Mouse (Mus musculus) midbrain, embryonic 16.5 days (tissue): ENCODE measurements at regions not wholly inside any gene's neighbourhood (a gene's known extent, or its start where the extent isn't known, plus 50 kb on each side); places are given as distances from the start of the nearest gene placed in this dataset.

Source experiments
- ATAC-seq: fragments of 200-750 bp; cut with Nextera tagmentation; 2 replicates; pipeline ENCODE4 v1.8.0; 2017; ENCODE audit warnings: moderate TSS enrichment
- H3K27ac ChIP-seq: fragments of 300-500 bp; sonication (generic); 2 replicates; pipeline ENCODE4 v1.5.1; 2014; ENCODE audit warnings: mild to moderate bottlenecking, low read length, mixed read lengths
- H3K27me3 ChIP-seq: fragments of 300-500 bp; sonication (generic); 2 replicates; pipeline ENCODE4 v1.6.1; 2014; ENCODE audit warnings: low read depth, low read length, mixed read lengths; ENCODE audit not compliant: control insufficient read depth, insufficient read depth
- H3K36me3 ChIP-seq: fragments of 300-500 bp; sonication (generic); 2 replicates; pipeline ENCODE4 v1.6.1; 2014; ENCODE audit warnings: mild to moderate bottlenecking, low read length, moderate library complexity, mixed read lengths; ENCODE audit not compliant: control insufficient read depth, insufficient read depth
- H3K4me1 ChIP-seq: fragments of 300-500 bp; sonication (generic); 2 replicates; pipeline ENCODE4 v1.6.1; 2014; ENCODE audit warnings: mild to moderate bottlenecking, low read length, mixed read lengths; ENCODE audit not compliant: control insufficient read depth, insufficient read depth
- H3K4me2 ChIP-seq: fragments of 300-500 bp; sonication (generic); 2 replicates; pipeline ENCODE4 v1.6.1; 2014; ENCODE audit warnings: mild to moderate bottlenecking, low read length, mixed read lengths
- H3K4me3 ChIP-seq: fragments of 300-500 bp; sonication (generic); 2 replicates; pipeline ENCODE4 v1.5.1; 2014; ENCODE audit warnings: low read depth, mild to moderate bottlenecking, low read length, moderate library complexity, mixed read lengths
- H3K9ac ChIP-seq: fragments of 300-500 bp; sonication (generic); 2 replicates; pipeline ENCODE4 v1.6.1; 2014; ENCODE audit warnings: low read depth, low read length, mixed read lengths
- H3K9me3 ChIP-seq: fragments of 300-500 bp; sonication (generic); replicated peaks from 2 replicates; pipeline ENCODE4 v1.6.1; 2014; ENCODE audit warnings: mild to moderate bottlenecking, low read length, mixed read lengths; ENCODE audit not compliant: control insufficient read depth, poor library complexity, severe bottlenecking
- WGBS: fragments of 180-500 bp; shearing (Covaris S2); extraction: QIAGEN DNeasy Blood & Tissue Kit; methylation state at CpG from one replicate; pipeline ENCODE4 v1.1.7; 2014; 5-methylcytosine and 5-hydroxymethylcytosine counted together

GRCm38 (mm10) chr5:116776450-116776849, 184.8 kb upstream of the Srrm4 start:
- H3K36me3 ChIP-seq, result no peaks in the 10 kb centered on the region
- no peak overlapping the region for H3K27ac ChIP-seq
- H3K4me2 ChIP-seq, result no peak overlapping the region
- no peak overlapping the region for H3K9ac ChIP-seq
- no peak for ATAC-seq
- no peaks in the 10 kb centered on the region for H3K27me3 ChIP-seq
- no peaks in the 10 kb centered on the region for H3K4me1 ChIP-seq
- H3K4me3 ChIP-seq, result no peak overlapping the region
- H3K9me3 ChIP-seq, result no peaks in the 10 kb centered on the region
- 47% methylated on average over 2 of the region's 2 CpGs for WGBS

- Histone ChIP-seq H3K9ac (no peak overlapping the region), H3K9me3 (peaks cover 1% of the 10 kb centered on the region; the same call in 1 of the 2 replicates), H3K4me3 (no peak overlapping the region), H3K27ac (no peak overlapping the region), H3K27me3 (no peaks in the 10 kb centered on the region), H3K36me3 (no peaks in the 10 kb centered on the region), H3K4me1 (no peaks in the 10 kb centered on the region), H3K4me2 (no peak overlapping the region)
- ATAC-seq, result no peak
- 91% methylated on average over 2 of the region's 2 CpGs for WGBS
Measured at GRCm38 (mm10) chr5:116766261-116766660, 174.6 kb upstream of the Srrm4 start.

- H3K27ac ChIP-seq, result no peak overlapping the region
- H3K27me3 ChIP-seq, result no peaks in the 10 kb centered on the region
- 89% methylated on average over 6 of the region's 6 CpGs for WGBS
- no peaks in the 10 kb centered on the region for H3K36me3 ChIP-seq
- H3K4me1 ChIP-seq, result no peaks in the 10 kb centered on the region
- ATAC-seq, result no peak
- H3K4me3 ChIP-seq, result no peak overlapping the region
- no peak overlapping the region for H3K9ac ChIP-seq
- peaks cover 3% of the 10 kb centered on the region; the same call in 1 of the 2 replicates for H3K9me3 ChIP-seq
- no peak overlapping the region for H3K4me2 ChIP-seq
Measured at GRCm38 (mm10) chr5:116761323-116761722, 169.7 kb upstream of the Srrm4 start.

- no peak overlapping the region; the same call in 1 of the 2 replicates for H3K9ac ChIP-seq
- 0 out of 2 replicates have a peak, but pooled peaks cover 3% of the 10 kb centered on the region for H3K9me3 ChIP-seq
- H3K27me3 ChIP-seq, result no peaks in the 10 kb centered on the region
- no peak overlapping the region for H3K4me3 ChIP-seq
- no peak overlapping the region for H3K4me2 ChIP-seq
- 63% methylated on average over 14 of the region's 14 CpGs for WGBS
- no peaks in the 10 kb centered on the region for H3K4me1 ChIP-seq
- no peak for ATAC-seq
- no peak overlapping the region for H3K27ac ChIP-seq
- H3K36me3 ChIP-seq, result no peaks in the 10 kb centered on the region
Measured at GRCm38 (mm10) chr5:116758687-116759086, 167.1 kb upstream of the Srrm4 start.

GRCm38 (mm10) chr5:116752941-116753340, 161.3 kb upstream of the Srrm4 start:
- H3K27me3 ChIP-seq, result no peaks in the 10 kb centered on the region
- H3K9ac ChIP-seq, result no peak overlapping the region
- no peak overlapping the region for H3K4me3 ChIP-seq
- no peaks in the 10 kb centered on the region for H3K4me1 ChIP-seq
- H3K4me2 ChIP-seq, result no peak overlapping the region
- no peak overlapping the region for H3K27ac ChIP-seq
- no peaks in the 10 kb centered on the region for H3K36me3 ChIP-seq
- H3K9me3 ChIP-seq, result no peaks in the 10 kb centered on the region
- ATAC-seq, result no peak
- 79% methylated on average over 2 of the region's 2 CpGs for WGBS

- H3K36me3 ChIP-seq, result no peaks in the 10 kb centered on the region
- no peaks in the 10 kb centered on the region for H3K27me3 ChIP-seq
- H3K4me2 ChIP-seq, result no peak overlapping the region
- H3K9ac ChIP-seq, result no peak overlapping the region
- WGBS, result 65% methylated on average over 1 of the region's 1 CpGs
- no peaks in the 10 kb centered on the region for H3K4me1 ChIP-seq
- H3K27ac ChIP-seq, result no peak overlapping the region
- H3K9me3 ChIP-seq, result no peaks in the 10 kb centered on the region
- no peak overlapping the region for H3K4me3 ChIP-seq
- no peak for ATAC-seq
Measured at GRCm38 (mm10) chr5:116752096-116752495, 160.5 kb upstream of the Srrm4 start.

- no peaks in the 10 kb centered on the region for H3K36me3 ChIP-seq
- no peak overlapping the region for H3K9ac ChIP-seq
- no peaks in the 10 kb centered on the region for H3K4me1 ChIP-seq
- no peak for ATAC-seq
- no peak overlapping the region for H3K27ac ChIP-seq
- no peak overlapping the region for H3K4me2 ChIP-seq
- no peak overlapping the region for H3K4me3 ChIP-seq
- 88% methylated on average over 4 of the region's 4 CpGs for WGBS
- no peaks in the 10 kb centered on the region for H3K27me3 ChIP-seq
- H3K9me3 ChIP-seq, result no peaks in the 10 kb centered on the region
Measured at GRCm38 (mm10) chr5:116745776-116746175, 154.2 kb upstream of the Srrm4 start.

- no peak for ATAC-seq
- no peaks in the 10 kb centered on the region for H3K27me3 ChIP-seq
- WGBS, result 63% methylated on average over 10 of the region's 10 CpGs
Measured at GRCm38 (mm10) chr5:116744389-116744788, 152.8 kb upstream of the Srrm4 start.

GRCm38 (mm10) chr5:116735622-116736021, 144.0 kb upstream of the Srrm4 start:
- WGBS, result 85% methylated on average over 4 of the region's 4 CpGs
- Histone ChIP-seq H3K9ac (no peak overlapping the region), H3K4me2 (no peak overlapping the region), H3K27me3 (no peaks in the 10 kb centered on the region), H3K27ac (no peak overlapping the region), H3K4me3 (no peak overlapping the region), H3K36me3 (no peaks in the 10 kb centered on the region), H3K4me1 (no peaks in the 10 kb centered on the region), H3K9me3 (no peaks in the 10 kb centered on the region; the same call in 1 of the 2 replicates)
- ATAC-seq, result no peak

More at GRCm38 (mm10) chr5:116744389-116744788, 152.8 kb upstream of the Srrm4 start:
- Histone ChIP-seq H3K9ac (no peak overlapping the region), H3K4me2 (no peak overlapping the region), H3K36me3 (no peaks in the 10 kb centered on the region), H3K27ac (no peak overlapping the region), H3K4me3 (no peak overlapping the region), H3K4me1 (no peaks in the 10 kb centered on the region), H3K9me3 (no peaks in the 10 kb centered on the region)
